Mouse (Mus musculus) kidney, adult 2 months (tissue): ENCODE measurements around the gene Ddr2.

Source experiments
- CTCF ChIP-seq: fragments of 200-500 bp; conservative IDR thresholded peaks from 2 replicates; pipeline ENCODE4 v1.5.1; 2011; ENCODE audit warnings: low read depth, mild to moderate bottlenecking, control low read depth, low read length, moderate library complexity, mixed read lengths; ENCODE audit not compliant: insufficient read depth, insufficient read length
- POLR2A ChIP-seq: fragments of 200-500 bp; IDR thresholded peaks from one replicate; pipeline ENCODE4 v1.6.1; 2011; ENCODE audit warnings: low read depth, low read length, control low read depth

DNA sequence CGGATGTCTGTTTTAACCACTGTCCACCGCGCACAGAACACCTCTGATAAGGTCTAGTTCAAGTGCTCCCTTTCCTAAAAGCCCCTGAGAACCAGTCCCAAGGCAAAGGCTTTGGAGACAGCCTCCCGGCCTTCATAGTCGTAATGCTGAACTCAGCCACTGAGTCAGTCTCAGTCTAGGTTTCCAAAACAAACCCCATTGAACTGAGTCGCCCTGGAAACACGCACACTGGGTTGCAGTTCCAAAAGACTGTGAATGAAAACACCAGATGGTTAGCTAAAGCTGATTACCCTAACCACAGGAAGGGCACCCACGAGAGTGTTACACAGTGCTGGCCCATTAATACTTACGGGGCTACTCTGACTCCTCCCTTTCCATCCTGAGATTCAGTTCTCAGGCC lies 51.2 kb downstream of the Ddr2 start:
- TF ChIP-seq POLR2A (no peak), CTCF (no peak)
